Mouse (Mus musculus) macrophage (primary cell): ENCODE data around the gene Sds. TPM values are rescaled to one million over a fixed set of nuclear protein-coding genes. Genes with fewer than 3 reads are reported as not detected.

Experiments
- H3K27ac ChIP-seq: fragments of 350-480 bp; formaldehyde crosslinking; 2 replicates; pipeline ENCODE4 v1.9.0; 2021
- H3K36me3 ChIP-seq: fragments of 350-480 bp; formaldehyde crosslinking; 2 replicates; pipeline ENCODE4 v1.9.0; 2021; ENCODE audit errors: inconsistent target
- H3K4me3 ChIP-seq: fragments of 350-480 bp; formaldehyde crosslinking; 2 replicates; pipeline ENCODE4 v1.9.0; 2021; ENCODE audit errors: inconsistent target
- H3K79me2 ChIP-seq: fragments of 350-480 bp; formaldehyde crosslinking; 2 replicates; pipeline ENCODE4 v1.9.0; 2021; ENCODE audit errors: inconsistent target
- WGBS: methylation state at CpG from one replicate; pipeline ENCODE4 v1.1.7; 2026; ENCODE audit warnings: inconsistent platforms; ENCODE audit not compliant: missing documents; 5-methylcytosine and 5-hydroxymethylcytosine counted together
- polyA plus RNA-seq: library from polyadenylated mRNA; stranded (reverse); fragments of 250-400 nt; gene quantifications from 3 replicates; pipeline ENCODE4 v1.2.4, GENCODE M21; 2018; ENCODE audit warnings: inconsistent platforms

Gene Sds
- polyA plus RNA-seq, 1 experiment from 2014 or later: not detected

GRCm38 (mm10) chr5:120464321-120464720 lies 12.0 kb upstream of the Sds start:
- Histone ChIP-seq H3K27ac (no peak overlapping the region), H3K4me3 (no peak overlapping the region), H3K79me2 (no peaks in the 10 kb centered on the region), H3K36me3 (no peaks in the 10 kb centered on the region)
- WGBS: 92% methylated on average over 4 of the region's 4 CpGs

- WGBS: 40% methylated on average over 5 of the region's 5 CpGs
- Histone ChIP-seq H3K79me2 (no peaks in the 10 kb centered on the region), H3K27ac (no peak overlapping the region), H3K36me3 (no peaks in the 10 kb centered on the region), H3K4me3 (no peak overlapping the region)
Observed at GRCm38 (mm10) chr5:120465062-120465461, 11.3 kb upstream of the Sds start.

GRCm38 (mm10) chr5:120465860-120466259 lies 10.5 kb upstream of the Sds start:
- Histone ChIP-seq H3K36me3 (no peaks in the 10 kb centered on the region), H3K27ac (no peak overlapping the region), H3K4me3 (no peak overlapping the region), H3K79me2 (no peaks in the 10 kb centered on the region)
- 14% methylated on average over 6 of the region's 6 CpGs for WGBS

GRCm38 (mm10) chr5:120467026-120467425 lies 9.3 kb upstream of the Sds start:
- Histone ChIP-seq H3K4me3 (no peak overlapping the region), H3K27ac (no peak overlapping the region), H3K79me2 (no peaks in the 10 kb centered on the region), H3K36me3 (no peaks in the 10 kb centered on the region)
- WGBS: 28% methylated on average over 4 of the region's 4 CpGs

GRCm38 (mm10) chr5:120468336-120468735 lies 8.0 kb upstream of the Sds start:
- Histone ChIP-seq H3K27ac (no peak overlapping the region), H3K79me2 (no peaks in the 10 kb centered on the region), H3K4me3 (no peak overlapping the region), H3K36me3 (no peaks in the 10 kb centered on the region)
- 90% methylated on average over 5 of the region's 5 CpGs for WGBS

- Histone ChIP-seq H3K4me3 (no peak overlapping the region), H3K36me3 (no peaks in the 10 kb centered on the region), H3K79me2 (no peaks in the 10 kb centered on the region), H3K27ac (no peak overlapping the region)
- WGBS: 90% methylated on average over 6 of the region's 6 CpGs
Observed at GRCm38 (mm10) chr5:120468830-120469229, 7.5 kb upstream of the Sds start.

GRCm38 (mm10) chr5:120471538-120471937 lies 4.8 kb upstream of the Sds start:
- 88% methylated on average over 4 of the region's 4 CpGs for WGBS
- Histone ChIP-seq H3K27ac (no peak overlapping the region), H3K4me3 (no peak overlapping the region), H3K79me2 (no peaks in the 10 kb centered on the region), H3K36me3 (no peaks in the 10 kb centered on the region)

GRCm38 (mm10) chr5:120472770-120473169 lies 3.6 kb upstream of the Sds start, which contains the start of gene Sdsl:
Gene Sdsl, minus strand, starts transcription at chr5:120472810.
- Histone ChIP-seq H3K27ac (no peak within 1 kb of the TSS), H3K4me3 (no peak within 1 kb of the TSS), H3K36me3 (no peaks in the 10 kb centered on the region), H3K79me2 (no peaks in the 10 kb centered on the region)
- 81% methylated on average over 8 of the region's 8 CpGs for WGBS

- H3K4me3 ChIP-seq: no peak overlapping the region
- no peak overlapping the region for H3K27ac ChIP-seq
- 70% methylated on average over 2 of the region's 2 CpGs for WGBS
- H3K79me2 ChIP-seq: no peaks in the 10 kb centered on the region
- no peaks in the 10 kb centered on the region for H3K36me3 ChIP-seq
Observed at GRCm38 (mm10) chr5:120473361-120473760, 3.0 kb upstream of the Sds start.

- H3K79me2 ChIP-seq: no peaks in the 10 kb centered on the region
- H3K36me3 ChIP-seq: no peaks in the 10 kb centered on the region
- no peak overlapping the region for H3K4me3 ChIP-seq
- WGBS: 80% methylated on average over 8 of the region's 8 CpGs
- no peak overlapping the region for H3K27ac ChIP-seq
Observed at GRCm38 (mm10) chr5:120475861-120476260, 465 bp upstream of the Sds start.

- 94% methylated on average over 5 of the region's 5 CpGs for WGBS
- no peak overlapping the region for H3K4me3 ChIP-seq
- no peaks in the 10 kb centered on the region for H3K79me2 ChIP-seq
- no peaks in the 10 kb centered on the region for H3K36me3 ChIP-seq
- H3K27ac ChIP-seq: no peak overlapping the region
Observed at GRCm38 (mm10) chr5:120477993-120478392, 1.7 kb downstream of the Sds start.

- Histone ChIP-seq H3K4me3 (no peak overlapping the region), H3K79me2 (no peaks in the 10 kb centered on the region), H3K27ac (no peak overlapping the region), H3K36me3 (peaks cover 7% of the 10 kb centered on the region; the same call in 1 of the 2 replicates)
- 68% methylated on average over 4 of the region's 4 CpGs for WGBS
Observed at GRCm38 (mm10) chr5:120479538-120479937, 3.2 kb downstream of the Sds start.

GRCm38 (mm10) chr5:120481205-120481604 lies 4.9 kb downstream of the Sds start:
- 75% methylated on average over 9 of the region's 9 CpGs for WGBS
- Histone ChIP-seq H3K27ac (no peak overlapping the region), H3K79me2 (no peaks in the 10 kb centered on the region), H3K36me3 (peaks cover 22% of the 10 kb centered on the region), H3K4me3 (no peak overlapping the region)

- H3K27ac ChIP-seq: no peak overlapping the region
- H3K36me3 ChIP-seq: peaks cover 44% of the 10 kb centered on the region
- H3K4me3 ChIP-seq: no peak overlapping the region
- WGBS: 92% methylated on average over 19 of the region's 19 CpGs
- no peaks in the 10 kb centered on the region for H3K79me2 ChIP-seq
Observed at GRCm38 (mm10) chr5:120483399-120483798, 7.1 kb downstream of the Sds start.

- H3K36me3 ChIP-seq: peaks cover 80% of the 10 kb centered on the region
- H3K79me2 ChIP-seq: no peaks in the 10 kb centered on the region
Observed at GRCm38 (mm10) chr5:120487844-120488243, 11.5 kb downstream of the Sds start.

GRCm38 (mm10) chr5:120490679-120491192 lies 14.4 kb downstream of the Sds start:
- Histone ChIP-seq H3K4me3 (no peak overlapping the region), H3K79me2 (no peaks in the 10 kb centered on the region), H3K27ac (no peak overlapping the region), H3K36me3 (peaks cover 88% of the 10 kb centered on the region)
- WGBS: 82% methylated on average over 7 of the region's 8 CpGs

More at GRCm38 (mm10) chr5:120487844-120488243, 11.5 kb downstream of the Sds start:
- 91% methylated on average over 8 of the region's 8 CpGs for WGBS
- no peak overlapping the region for H3K27ac ChIP-seq
- no peak overlapping the region for H3K4me3 ChIP-seq
